Mouse (Mus musculus): ENCODE data around the gene 1700010B08Rik. TPM values are rescaled to one million over a fixed set of nuclear protein-coding genes. Genes with fewer than 3 reads are reported as not detected.
A peak's percentile ranks its signal among the peaks of the same experiment; 100 is the strongest.
"Not testable (repeated sequence)": the region's sequence is repeated elsewhere in the genome, so short reads cannot be mapped to it uniquely, and the experiment has no call there.

Gene 1700010B08Rik
- total RNA-seq (2022) = not detected

GRCm38 (mm10) chr2:173719115-173719514 is at the start of gene 1700010B08Rik:
TSS of gene 1700010B08Rik (plus strand) at chr2:173719415.
- DNase-seq (ENCODE audit: low spot score) = not testable (repeated sequence)

- no peak for DNase-seq (ENCODE audit: low spot score)
These were observed 46.8 kb upstream of the 1700010B08Rik start for GRCm38 (mm10) chr2:173672328-173672896.

GRCm38 (mm10) chr2:173673469-173673868 is 45.7 kb upstream of the 1700010B08Rik start:
- DNase-seq (ENCODE audit: low spot score) = no peak

GRCm38 (mm10) chr2:173678593-173678992 is 40.6 kb upstream of the 1700010B08Rik start:
- DNase-seq (ENCODE audit: low spot score) = no peak

- DNase-seq (ENCODE audit: low spot score) = no peak
These were observed 40.0 kb upstream of the 1700010B08Rik start for GRCm38 (mm10) chr2:173679217-173679616.

GRCm38 (mm10) chr2:173680153-173680552 is 39.1 kb upstream of the 1700010B08Rik start:
- DNase-seq (ENCODE audit: low spot score) = no peak

GRCm38 (mm10) chr2:173682773-173683172 is 36.4 kb upstream of the 1700010B08Rik start:
- DNase-seq (ENCODE audit: low spot score) = no peak

- DNase-seq (ENCODE audit: low spot score) = no peak
These were observed 33.3 kb upstream of the 1700010B08Rik start for GRCm38 (mm10) chr2:173685781-173686361.

GRCm38 (mm10) chr2:173687363-173687762 is 31.9 kb upstream of the 1700010B08Rik start:
- DNase-seq (ENCODE audit: low spot score) = no peak

- no peak for DNase-seq (ENCODE audit: low spot score)
These were observed 29.4 kb upstream of the 1700010B08Rik start for GRCm38 (mm10) chr2:173689835-173690234.

GRCm38 (mm10) chr2:173691748-173692147 is 27.5 kb upstream of the 1700010B08Rik start:
- DNase-seq (ENCODE audit: low spot score) = no peak

GRCm38 (mm10) chr2:173692693-173693092 is 26.5 kb upstream of the 1700010B08Rik start:
- peak; percentile 29 for DNase-seq (ENCODE audit: low spot score)

- no peak for DNase-seq (ENCODE audit: low spot score)
These were observed 20.4 kb upstream of the 1700010B08Rik start for GRCm38 (mm10) chr2:173698850-173699249.

GRCm38 (mm10) chr2:173702096-173702866 is 16.9 kb upstream of the 1700010B08Rik start:
- DNase-seq (ENCODE audit: low spot score) = peak; percentile 7

- no peak for DNase-seq (ENCODE audit: low spot score)
These were observed 16.4 kb upstream of the 1700010B08Rik start for GRCm38 (mm10) chr2:173702867-173703237.

- peak; percentile 14 for DNase-seq (ENCODE audit: low spot score)
These were observed 13.2 kb upstream of the 1700010B08Rik start for GRCm38 (mm10) chr2:173705827-173706551.

GRCm38 (mm10) chr2:173707626-173708025 is 11.6 kb upstream of the 1700010B08Rik start:
- DNase-seq (ENCODE audit: low spot score) = not testable (repeated sequence)

- DNase-seq (ENCODE audit: low spot score) = no peak
These were observed 9.0 kb upstream of the 1700010B08Rik start for GRCm38 (mm10) chr2:173710193-173710592.

- no peak for DNase-seq (ENCODE audit: low spot score)
These were observed 6.6 kb upstream of the 1700010B08Rik start for GRCm38 (mm10) chr2:173712656-173713055.

- DNase-seq (ENCODE audit: low spot score) = no peak
These were observed 6.0 kb upstream of the 1700010B08Rik start for GRCm38 (mm10) chr2:173713241-173713640.

- DNase-seq (ENCODE audit: low spot score) = no peak
These were observed 4.5 kb upstream of the 1700010B08Rik start for GRCm38 (mm10) chr2:173714620-173715218.

- DNase-seq (ENCODE audit: low spot score) = no peak
These were observed 2.2 kb upstream of the 1700010B08Rik start for GRCm38 (mm10) chr2:173716966-173717365.

All from heart, adult 8-10 months (tissue).